Comparison of ENCODE assay signal across 9 mouse cellular contexts in the genomic region with DNA sequence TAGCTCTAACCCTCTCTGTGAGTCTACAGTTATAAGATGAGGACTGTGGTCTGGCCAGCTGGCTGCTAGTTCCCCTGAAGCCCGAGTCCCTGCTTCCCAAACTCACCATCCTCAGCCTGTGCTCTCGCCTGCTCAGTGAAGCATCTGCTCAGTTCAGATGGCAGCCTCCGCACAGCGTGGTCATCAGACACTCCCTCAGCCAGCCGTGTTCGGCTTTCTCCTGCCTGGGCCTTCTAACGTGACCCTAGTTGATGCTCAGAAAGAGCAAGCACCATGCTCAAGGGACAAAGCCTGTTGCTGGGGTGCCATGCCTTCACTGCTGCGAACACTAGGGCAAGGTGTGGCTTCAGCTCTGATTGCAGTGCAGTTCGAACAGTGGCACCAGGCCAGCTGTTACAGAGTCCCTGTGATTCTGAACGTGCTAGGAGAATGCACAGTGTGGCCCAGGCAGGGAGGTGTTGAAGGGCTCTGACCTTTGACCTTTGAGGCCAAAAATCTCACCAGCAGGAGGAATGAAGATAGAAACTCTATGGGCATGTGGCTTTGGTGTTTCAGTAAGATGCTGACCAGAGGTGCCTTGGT.
DNase-seq lines count a peak whose midpoint lies in the region; ATAC-seq and TF ChIP-seq lines count a peak whose summit lies in the region.
"Had no signal": no experiment of that assay in that cellular context is flagged by ENCODE, and none has a peak within 500 bp of the region (broad histone marks: within the 10 kb centered on the region; RNA-seq: fewer than 3 reads in every experiment).

No protein-coding gene starts in this region.

- H3K9ac ChIP-seq in lung, postnatal 0 days (replicated peaks; ENCODE audit: low read depth) = no peak overlapping the region
- no peak overlapping the region for H3K9ac ChIP-seq in limb, embryonic 11.5 days (ENCODE audit: low read length)
- no peak overlapping the region for H3K9ac ChIP-seq in stomach, embryonic 15.5 days

- ATAC-seq in cerebellum, adult (ENCODE audit: insufficient number of reproducible peaks, low FRiP score, low TSS enrichment) = peak; percentile 54; the same call in 1 of the 2 replicates
- ATAC-seq in lung, postnatal 0 days = no peak
- no peak; the same call in 1 of the 2 replicates for ATAC-seq in limb, embryonic 11.5 days (ENCODE audit: insufficient number of reproducible peaks, low FRiP score, low TSS enrichment, low read depth)
- ATAC-seq in stomach, embryonic 15.5 days (ENCODE audit: insufficient read depth, low FRiP score, low read depth) = 0 out of 2 replicates have a peak, but pooled peaks have one; percentile 47

- no peaks in the 10 kb centered on the region for H3K27me3 ChIP-seq in lung, postnatal 0 days (replicated peaks; ENCODE audit: insufficient read depth, low read length)
- no peaks in the 10 kb centered on the region for H3K27me3 ChIP-seq in limb, embryonic 11.5 days (ENCODE audit: control insufficient read depth, insufficient read depth, low read length)
- no peaks in the 10 kb centered on the region for H3K27me3 ChIP-seq in stomach, embryonic 15.5 days (replicated peaks)

- H3K4me2 ChIP-seq in lung, postnatal 0 days (replicated peaks; ENCODE audit: low read depth, low read length) = no peak overlapping the region
- H3K4me2 ChIP-seq in limb, embryonic 11.5 days (ENCODE audit: low read depth, severe bottlenecking) = no peak overlapping the region
- no peak overlapping the region for H3K4me2 ChIP-seq in stomach, embryonic 15.5 days

- WGBS in lung, postnatal 0 days = 66% methylated on average over 10 of the region's 10 CpGs
- 41% methylated on average over 10 of the region's 10 CpGs for WGBS in limb, embryonic 11.5 days
- WGBS in stomach, embryonic 15.5 days = 61% methylated on average over 10 of the region's 10 CpGs

- no peak for TF ChIP-seq CTCF in lung, postnatal 0 days (IDR thresholded peaks at IDR 0.05)

- H3K4me1 ChIP-seq in lung, postnatal 0 days (ENCODE audit: insufficient read depth, low read depth, low read length) = no peaks in the 10 kb centered on the region; the same call in 1 of the 2 replicates
- peaks cover 47% of the 10 kb centered on the region for H3K4me1 ChIP-seq in limb, embryonic 11.5 days (ENCODE audit: control insufficient read depth, insufficient read depth, low read length)
- peaks cover 24% of the 10 kb centered on the region for H3K4me1 ChIP-seq in stomach, embryonic 15.5 days

- no peak for TF ChIP-seq EP300 in lung, postnatal 0 days (IDR thresholded peaks at IDR 0.05)

- no peak overlapping the region for H3K27ac ChIP-seq in lung, postnatal 0 days (ENCODE audit: low read length)
- no peak overlapping the region for H3K27ac ChIP-seq in limb, embryonic 11.5 days (replicated peaks; ENCODE audit: low read depth, low read length)
- no peak overlapping the region for H3K27ac ChIP-seq in stomach, embryonic 15.5 days
- H3K27ac ChIP-seq: macrophage had no signal

- H3K36me3 ChIP-seq in lung, postnatal 0 days (ENCODE audit: insufficient read depth, low read length) = no peaks in the 10 kb centered on the region
- no peaks in the 10 kb centered on the region for H3K36me3 ChIP-seq in limb, embryonic 11.5 days (ENCODE audit: control insufficient read depth, insufficient read depth, low read length)
- no peaks in the 10 kb centered on the region for H3K36me3 ChIP-seq in stomach, embryonic 15.5 days

- H3K9me3 ChIP-seq in lung, postnatal 0 days (ENCODE audit: low read length) = no peaks in the 10 kb centered on the region
- no peaks in the 10 kb centered on the region for H3K9me3 ChIP-seq in limb, embryonic 11.5 days (ENCODE audit: control insufficient read depth, low read length)
- no peaks in the 10 kb centered on the region for H3K9me3 ChIP-seq in stomach, embryonic 15.5 days

- no peak for DNase-seq in cerebellum, adult 11 months
- peak; percentile 41 for DNase-seq in lung, postnatal 10 days
- no peak for DNase-seq in lung, postnatal 0 days (ENCODE audit: low spot score)
- DNase-seq in limb, embryonic 11.5 days (ENCODE audit: low spot score) = peak; percentile 34
- DNase-seq in yolk sac, embryonic 10.5 days (ENCODE audit: low spot score) = no peak
- no peak for DNase-seq in layer of hippocampus, adult 18-20 months (ENCODE audit: low spot score in 2 of 2)

- no peak overlapping the region for H3K4me3 ChIP-seq in lung, postnatal 0 days (ENCODE audit: low read depth, low read length)
- no peak overlapping the region for H3K4me3 ChIP-seq in limb, embryonic 11.5 days (ENCODE audit: low read depth, low read length)
- no peak overlapping the region for H3K4me3 ChIP-seq in stomach, embryonic 15.5 days (replicated peaks)

Comparison
In these comparisons a context has a peak if more than half of its experiments do, and no peak if none do; other contexts are left out.
1. DNase-seq: peak in lung, postnatal 10 days (single experiment) and limb, embryonic 11.5 days (single experiment); none in cerebellum, adult 11 months (single experiment), lung, postnatal 0 days (single experiment), yolk sac, embryonic 10.5 days (single experiment) and layer of hippocampus, adult 18-20 months (0 of 2).
2. ATAC-seq: peak in cerebellum, adult (single experiment) and stomach, embryonic 15.5 days (single experiment); none in lung, postnatal 0 days (single experiment) and limb, embryonic 11.5 days (single experiment).